Mouse (Mus musculus): ENCODE results near the gene Ess2. TPM values are rescaled to one million over a fixed set of nuclear protein-coding genes. Genes with fewer than 3 reads are reported as not detected.

The Ess2 gene
- polyA plus RNA-seq, 1 experiment from 2014 or later, result 12.5 TPM

DNA sequence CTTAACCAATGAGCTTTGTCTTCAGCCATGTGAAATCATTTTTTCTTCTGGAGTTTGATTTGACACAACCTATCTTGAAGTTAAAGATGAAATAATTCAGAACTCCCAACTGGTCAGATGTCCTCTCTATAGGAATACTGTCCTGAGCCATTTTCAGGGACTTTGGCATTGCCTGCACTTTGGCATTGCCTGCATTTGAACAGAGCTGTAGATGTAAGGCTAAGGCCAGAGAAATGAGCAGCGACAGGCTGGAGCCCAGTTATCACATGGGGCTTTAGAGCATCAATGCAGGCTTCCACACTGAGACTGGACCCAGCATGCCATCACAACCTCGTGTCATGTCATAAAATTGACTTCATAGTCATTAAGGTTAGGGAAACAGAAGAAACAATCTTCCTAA lies 57.9 kb downstream of the Ess2 start:
- Histone ChIP-seq H3K4me2 (replicated peaks; ENCODE audit: low read depth) (no peak overlapping the region), H3K4me1 (replicated peaks; ENCODE audit: control insufficient read depth, insufficient read depth, low read length) (no peaks in the 10 kb centered on the region), H3K9ac (ENCODE audit: low read depth, low read length) (no peak overlapping the region), H3K27ac (ENCODE audit: low read depth, low read length) (no peak overlapping the region), H3K36me3 (ENCODE audit: control insufficient read depth, insufficient read depth) (peaks cover 88% of the 10 kb centered on the region), H3K4me3 (ENCODE audit: low read depth, low read length) (no peak overlapping the region), H3K9me3 (ENCODE audit: control insufficient read depth) (no peaks in the 10 kb centered on the region), H3K27me3 (replicated peaks; ENCODE audit: control insufficient read depth, insufficient read depth, low read length) (no peaks in the 10 kb centered on the region)
- 83% methylated on average over 2 of the region's 2 CpGs for whole genome bisulfite sequencing
- TF ChIP-seq CTCF (IDR thresholded peaks at IDR 0.05; ENCODE audit: low read depth), result no peak
- no peak for ATAC-seq

DNA sequence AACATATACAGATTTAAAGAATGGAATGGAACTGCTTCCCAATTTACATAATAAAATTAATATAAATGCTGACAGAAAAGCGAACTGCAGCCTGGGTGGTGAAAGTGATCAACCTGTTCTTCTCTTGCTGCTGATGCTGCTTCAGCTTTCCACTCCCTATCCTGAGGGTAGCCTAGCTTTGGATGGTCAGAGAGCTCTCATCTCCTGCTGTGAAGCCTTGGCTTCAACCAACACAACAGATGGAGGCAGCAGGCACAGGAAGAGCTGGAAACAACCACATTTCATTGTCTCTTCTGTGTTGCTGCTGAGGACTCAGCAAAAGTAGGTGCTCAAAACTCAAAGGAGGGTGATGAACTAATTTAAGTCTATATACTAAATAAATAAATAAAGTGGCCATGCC lies 59.3 kb downstream of the Ess2 start:
- H3K27ac ChIP-seq (ENCODE audit: low read depth, low read length), result no peak overlapping the region
- ATAC-seq, result no peak
- no peak overlapping the region for H3K4me3 ChIP-seq (ENCODE audit: low read depth, low read length)
- no peak overlapping the region for H3K9ac ChIP-seq (ENCODE audit: low read depth, low read length)
- no peak overlapping the region for H3K4me2 ChIP-seq (replicated peaks; ENCODE audit: low read depth)
- WGBS, result 100% methylated on average over 1 of the region's 1 CpGs
- no peaks in the 10 kb centered on the region for H3K27me3 ChIP-seq (replicated peaks; ENCODE audit: control insufficient read depth, insufficient read depth, low read length)
- no peaks in the 10 kb centered on the region for H3K4me1 ChIP-seq (replicated peaks; ENCODE audit: control insufficient read depth, insufficient read depth, low read length)
- peaks cover 85% of the 10 kb centered on the region for H3K36me3 ChIP-seq (ENCODE audit: control insufficient read depth, insufficient read depth)
- H3K9me3 ChIP-seq (ENCODE audit: control insufficient read depth), result no peaks in the 10 kb centered on the region
- TF ChIP-seq CTCF (IDR thresholded peaks at IDR 0.05; ENCODE audit: low read depth), result no peak

DNA sequence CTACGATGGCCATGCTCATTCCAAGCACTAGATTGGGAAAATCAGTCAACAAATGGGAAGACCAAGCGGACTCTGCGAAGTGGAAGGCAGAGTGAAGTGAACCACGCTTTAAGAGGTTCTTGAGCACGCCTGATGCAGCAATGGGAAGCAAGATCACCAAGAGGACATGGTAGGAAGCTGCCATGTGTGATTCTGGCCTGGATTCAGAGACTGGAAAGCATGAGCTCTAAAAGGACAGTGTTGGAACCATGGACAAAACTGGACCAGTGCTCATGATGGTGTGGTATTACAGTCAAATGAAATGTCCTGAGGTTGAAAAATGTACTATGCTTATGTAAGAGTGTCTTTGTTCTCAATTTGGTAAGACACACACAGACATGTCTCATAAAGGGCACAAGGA lies 59.8 kb downstream of the Ess2 start:
- Histone ChIP-seq H3K27ac (ENCODE audit: low read depth, low read length) (no peak overlapping the region), H3K9ac (ENCODE audit: low read depth, low read length) (no peak overlapping the region), H3K4me2 (replicated peaks; ENCODE audit: low read depth) (no peak overlapping the region), H3K27me3 (replicated peaks; ENCODE audit: control insufficient read depth, insufficient read depth, low read length) (no peaks in the 10 kb centered on the region), H3K4me3 (ENCODE audit: low read depth, low read length) (no peak overlapping the region), H3K36me3 (ENCODE audit: control insufficient read depth, insufficient read depth) (peaks cover 84% of the 10 kb centered on the region), H3K9me3 (ENCODE audit: control insufficient read depth) (no peaks in the 10 kb centered on the region), H3K4me1 (replicated peaks; ENCODE audit: control insufficient read depth, insufficient read depth, low read length) (no peaks in the 10 kb centered on the region)
- no peak for ATAC-seq
- 96% methylated on average over 5 of the region's 5 CpGs for WGBS
- no peak for TF ChIP-seq CTCF (IDR thresholded peaks at IDR 0.05; ENCODE audit: low read depth)

Other genes with a start within 250 kb of the Ess2 start
- gene Med15, start 178.5 kb downstream of the Ess2 start, polyA plus RNA-seq (2015; fragmentation: Nextera tagmentation; extraction: Ambion mirVana), result 26.6 TPM in 2 replicates
- gene Klhl22, start 151.7 kb downstream of the Ess2 start, polyA plus RNA-seq (2015; fragmentation: Nextera tagmentation; extraction: Ambion mirVana), result 29.0 and 29.9 TPM in 2 replicates
- gene Scarf2, start 114.1 kb downstream of the Ess2 start, polyA plus RNA-seq (2015; fragmentation: Nextera tagmentation; extraction: Ambion mirVana), result 6.3 and 6.9 TPM in 2 replicates
- gene B830017H08Rik, start 78.2 kb downstream of the Ess2 start, polyA plus RNA-seq (2015; fragmentation: Nextera tagmentation; extraction: Ambion mirVana), result not detected in 2 replicates
- 0.39 and 0.59 TPM in 2 replicates for gene Car15, start 73.0 kb downstream of the Ess2 start, polyA plus RNA-seq (2015; fragmentation: Nextera tagmentation; extraction: Ambion mirVana)
- gene Gm20518, start 19.7 kb downstream of the Ess2 start, polyA plus RNA-seq (2015; fragmentation: Nextera tagmentation; extraction: Ambion mirVana), result not detected in 2 replicates
- gene Tssk1, start 17.1 kb downstream of the Ess2 start, polyA plus RNA-seq (2015; fragmentation: Nextera tagmentation; extraction: Ambion mirVana), result 0.04 TPM in 1 of 2 replicates, not detected in the other
- gene Dgcr2, start 12.8 kb downstream of the Ess2 start, polyA plus RNA-seq (2015; fragmentation: Nextera tagmentation; extraction: Ambion mirVana), result 35.0 and 35.3 TPM in 2 replicates
- gene Tssk2, start 12.7 kb downstream of the Ess2 start, polyA plus RNA-seq (2015; fragmentation: Nextera tagmentation; extraction: Ambion mirVana), result not detected in 2 replicates
- gene Gsc2, start 3.7 kb upstream of the Ess2 start, polyA plus RNA-seq (2015; fragmentation: Nextera tagmentation; extraction: Ambion mirVana), result not detected in 2 replicates
- gene Slc25a1, start 16.9 kb upstream of the Ess2 start, polyA plus RNA-seq (2015; fragmentation: Nextera tagmentation; extraction: Ambion mirVana), result 236 and 245 TPM in 2 replicates
- not detected in 2 replicates for gene Vpreb2, start 69.1 kb upstream of the Ess2 start, polyA plus RNA-seq (2015; fragmentation: Nextera tagmentation; extraction: Ambion mirVana)
- gene Dgcr6, start 141.5 kb upstream of the Ess2 start, polyA plus RNA-seq (2015; fragmentation: Nextera tagmentation; extraction: Ambion mirVana), result 98.4 and 106 TPM in 2 replicates
- gene Prodh, start 178.9 kb upstream of the Ess2 start, polyA plus RNA-seq (2015; fragmentation: Nextera tagmentation; extraction: Ambion mirVana), result 23.2 and 40.9 TPM in 2 replicates
- gene Rtn4r, start 216.3 kb upstream of the Ess2 start, polyA plus RNA-seq (2015; fragmentation: Nextera tagmentation; extraction: Ambion mirVana), result 1.6 and 1.9 TPM in 2 replicates